Mouse (Mus musculus) neural tube, embryonic 12.5 days (tissue): Measurements from ENCODE around the gene Fam131c. TPM values are rescaled to one million over a fixed set of nuclear protein-coding genes. Genes with fewer than 3 reads are reported as not detected.
A peak's percentile ranks its signal among the peaks of the same experiment; 100 is the strongest.

ENCODE experiments used
- ATAC-seq: fragments of 200-750 bp; cut with Nextera tagmentation; 2 replicates; pipeline ENCODE4 v1.8.0; 2017; ENCODE audit warnings: low read depth, mild to moderate bottlenecking, moderate TSS enrichment, moderate library complexity; ENCODE audit not compliant: low FRiP score
- H3K27ac ChIP-seq: fragments of 300-500 bp; sonication (generic); 2 replicates; pipeline ENCODE4 v1.5.1; 2016
- H3K27me3 ChIP-seq: fragments of 300-500 bp; sonication (generic); replicated peaks from 2 replicates; pipeline ENCODE4 v1.6.1; 2016; ENCODE audit warnings: mild to moderate bottlenecking
- H3K36me3 ChIP-seq: fragments of 300-500 bp; sonication (generic); 2 replicates; pipeline ENCODE4 v1.6.1; 2016; ENCODE audit warnings: mild to moderate bottlenecking
- H3K4me1 ChIP-seq: fragments of 300-500 bp; sonication (generic); 2 replicates; pipeline ENCODE4 v1.6.1; 2016
- H3K4me2 ChIP-seq: fragments of 300-500 bp; sonication (generic); replicated peaks from 2 replicates; pipeline ENCODE4 v1.6.1; 2016; ENCODE audit warnings: mild to moderate bottlenecking
- H3K4me3 ChIP-seq: fragments of 300-500 bp; sonication (generic); 2 replicates; pipeline ENCODE4 v1.5.1; 2016
- H3K9ac ChIP-seq: fragments of 300-500 bp; sonication (generic); 2 replicates; pipeline ENCODE4 v1.6.1; 2016; ENCODE audit warnings: mild to moderate bottlenecking
- H3K9me3 ChIP-seq: fragments of 300-500 bp; sonication (generic); 2 replicates; pipeline ENCODE4 v1.6.1; 2016; ENCODE audit warnings: mild to moderate bottlenecking
- WGBS: fragments of 180-500 bp; shearing (Covaris S2); methylation state at CpG from one replicate; pipeline ENCODE4 v1.1.7; 2016; 5-methylcytosine and 5-hydroxymethylcytosine counted together
- polyA plus RNA-seq: library from polyadenylated mRNA; unstranded; fragments of >200 nt; fragmentation: Nextera tagmentation; extraction: Ambion mirVana; gene quantifications from 2 replicates; pipeline ENCODE4 v1.2.1, GENCODE M21; 2016

Gene Fam131c
- polyA plus RNA-seq, 1 experiment from 2014 or later: 2.5 TPM

DNA sequence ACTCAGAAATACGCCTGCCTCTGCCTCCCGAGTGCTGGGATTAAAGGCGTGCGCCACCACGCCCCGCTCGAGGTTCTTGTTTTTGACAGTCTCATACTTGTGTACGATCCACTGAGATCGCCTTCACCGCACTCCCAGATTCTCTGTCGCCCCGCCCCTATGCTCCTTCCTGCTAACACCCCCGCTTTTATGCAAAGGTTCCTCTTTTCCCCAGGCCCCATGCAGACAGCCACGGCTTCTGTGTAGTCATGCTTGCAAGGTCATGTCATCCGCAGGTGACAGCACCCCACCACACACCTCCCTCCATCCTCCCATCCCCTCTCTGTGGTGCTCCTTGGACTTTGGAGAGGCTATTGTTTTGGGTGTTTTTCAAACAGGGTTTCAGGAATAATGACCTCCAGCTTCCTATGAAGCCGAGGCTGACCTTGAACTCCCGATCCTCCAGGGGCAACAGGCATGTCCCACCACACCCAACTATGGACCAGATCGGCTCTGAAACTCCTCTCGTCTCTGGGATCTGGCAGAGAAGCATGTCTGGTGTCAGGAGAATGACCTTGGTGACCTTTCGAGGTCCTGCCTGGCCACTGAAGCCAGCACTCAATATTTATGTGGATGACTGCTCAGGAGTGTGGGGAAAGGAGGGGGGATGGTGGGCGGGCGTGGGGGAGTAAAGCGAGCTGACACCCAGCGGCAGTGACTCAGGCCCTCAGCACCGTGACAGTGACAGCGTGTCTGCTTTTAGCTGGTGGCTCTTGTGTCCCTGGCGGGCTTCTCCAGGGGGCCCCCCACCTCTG lies 51.6 kb downstream of the Fam131c start:
- no peak overlapping the region for H3K4me3 ChIP-seq
- H3K27ac ChIP-seq: no peak overlapping the region
- no peak overlapping the region for H3K4me2 ChIP-seq
- H3K9ac ChIP-seq: no peak overlapping the region
- 69% methylated on average over 27 of the region's 27 CpGs for WGBS
- peaks cover 16% of the 10 kb centered on the region; the same call in 1 of the 2 replicates for H3K27me3 ChIP-seq
- H3K9me3 ChIP-seq: 0 out of 2 replicates have a peak, but pooled peaks cover 4% of the 10 kb centered on the region
- H3K4me1 ChIP-seq: no peaks in the 10 kb centered on the region
- ATAC-seq: no peak
- H3K36me3 ChIP-seq: no peaks in the 10 kb centered on the region

- WGBS: 60% methylated on average over 9 of the region's 9 CpGs
- H3K27ac ChIP-seq: no peak within 1 kb of the TSS
- no peaks in the 10 kb centered on the region for H3K36me3 ChIP-seq
- no peak within 1 kb of the TSS for H3K4me3 ChIP-seq
- H3K9me3 ChIP-seq: 0 out of 2 replicates have a peak, but pooled peaks cover 4% of the 10 kb centered on the region
- H3K27me3 ChIP-seq: peaks cover 23% of the 10 kb centered on the region
- H3K4me1 ChIP-seq: 0 out of 2 replicates have a peak, but pooled peaks cover 1% of the 10 kb centered on the region
- ATAC-seq: no peak
- no peak within 1 kb of the TSS for H3K9ac ChIP-seq
- no peak within 1 kb of the TSS for H3K4me2 ChIP-seq
Observed at GRCm38 (mm10) chr4:141420192-141420829, 52.3 kb downstream of the Fam131c start, which contains the start of gene Hspb7. TSS of gene Hspb7 (plus strand) at chr4:141420779.

GRCm38 (mm10) chr4:141420886-141421285 lies 52.9 kb downstream of the Fam131c start:
- H3K9me3 ChIP-seq: 0 out of 2 replicates have a peak, but pooled peaks cover 4% of the 10 kb centered on the region
- H3K36me3 ChIP-seq: no peaks in the 10 kb centered on the region
- H3K4me3 ChIP-seq: no peak overlapping the region
- peaks cover 7% of the 10 kb centered on the region; the same call in 1 of the 2 replicates for H3K4me1 ChIP-seq
- ATAC-seq: no peak
- no peak overlapping the region for H3K9ac ChIP-seq
- no peak overlapping the region for H3K27ac ChIP-seq
- no peak overlapping the region for H3K4me2 ChIP-seq
- 57% methylated on average over 9 of the region's 9 CpGs for WGBS
- H3K27me3 ChIP-seq: peaks cover 28% of the 10 kb centered on the region

GRCm38 (mm10) chr4:141421423-141421822 lies 53.4 kb downstream of the Fam131c start:
- ATAC-seq: no peak
- no peak overlapping the region for H3K4me3 ChIP-seq
- no peak overlapping the region for H3K9ac ChIP-seq
- WGBS: 65% methylated on average over 14 of the region's 14 CpGs
- H3K27ac ChIP-seq: no peak overlapping the region
- H3K27me3 ChIP-seq: peaks cover 34% of the 10 kb centered on the region
- peaks cover 10% of the 10 kb centered on the region; the same call in 1 of the 2 replicates for H3K4me1 ChIP-seq
- no peak overlapping the region for H3K4me2 ChIP-seq
- no peaks in the 10 kb centered on the region for H3K36me3 ChIP-seq
- 0 out of 2 replicates have a peak, but pooled peaks cover 4% of the 10 kb centered on the region for H3K9me3 ChIP-seq

GRCm38 (mm10) chr4:141422841-141423240 lies 54.8 kb downstream of the Fam131c start:
- H3K36me3 ChIP-seq: no peaks in the 10 kb centered on the region
- 85% methylated on average over 5 of the region's 5 CpGs for WGBS
- H3K9me3 ChIP-seq: no peaks in the 10 kb centered on the region
- H3K27me3 ChIP-seq: peaks cover 37% of the 10 kb centered on the region
- no peak overlapping the region for H3K9ac ChIP-seq
- H3K4me1 ChIP-seq: peaks cover 10% of the 10 kb centered on the region; the same call in 1 of the 2 replicates
- H3K27ac ChIP-seq: no peak overlapping the region
- H3K4me2 ChIP-seq: no peak overlapping the region
- no peak for ATAC-seq
- no peak overlapping the region for H3K4me3 ChIP-seq

DNA sequence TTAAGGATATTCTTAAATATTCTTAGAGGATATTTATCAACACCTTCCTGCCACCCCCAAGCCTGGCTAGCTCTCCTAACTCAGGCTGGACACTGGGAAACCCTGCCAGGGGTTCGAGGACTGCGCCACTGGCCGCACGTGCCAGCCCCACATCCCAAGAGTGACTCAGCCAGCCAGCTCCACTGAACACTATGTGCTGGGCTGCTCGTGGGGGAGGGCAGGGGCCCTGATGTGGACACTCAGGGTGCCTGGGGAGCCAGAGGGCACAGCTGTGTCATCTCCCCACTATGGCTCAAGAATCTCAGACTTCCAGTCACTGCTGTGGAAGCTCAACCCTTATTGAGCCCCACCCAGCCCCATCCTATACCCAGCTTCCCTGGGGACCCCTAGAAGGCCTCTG lies 55.3 kb downstream of the Fam131c start:
- no peak overlapping the region for H3K9ac ChIP-seq
- no peak overlapping the region for H3K27ac ChIP-seq
- H3K9me3 ChIP-seq: no peaks in the 10 kb centered on the region
- no peak overlapping the region for H3K4me3 ChIP-seq
- ATAC-seq: no peak
- H3K4me2 ChIP-seq: no peak overlapping the region
- 83% methylated on average over 5 of the region's 5 CpGs for WGBS
- peaks cover 37% of the 10 kb centered on the region for H3K27me3 ChIP-seq
- H3K36me3 ChIP-seq: no peaks in the 10 kb centered on the region
- peaks cover 10% of the 10 kb centered on the region; the same call in 1 of the 2 replicates for H3K4me1 ChIP-seq

DNA sequence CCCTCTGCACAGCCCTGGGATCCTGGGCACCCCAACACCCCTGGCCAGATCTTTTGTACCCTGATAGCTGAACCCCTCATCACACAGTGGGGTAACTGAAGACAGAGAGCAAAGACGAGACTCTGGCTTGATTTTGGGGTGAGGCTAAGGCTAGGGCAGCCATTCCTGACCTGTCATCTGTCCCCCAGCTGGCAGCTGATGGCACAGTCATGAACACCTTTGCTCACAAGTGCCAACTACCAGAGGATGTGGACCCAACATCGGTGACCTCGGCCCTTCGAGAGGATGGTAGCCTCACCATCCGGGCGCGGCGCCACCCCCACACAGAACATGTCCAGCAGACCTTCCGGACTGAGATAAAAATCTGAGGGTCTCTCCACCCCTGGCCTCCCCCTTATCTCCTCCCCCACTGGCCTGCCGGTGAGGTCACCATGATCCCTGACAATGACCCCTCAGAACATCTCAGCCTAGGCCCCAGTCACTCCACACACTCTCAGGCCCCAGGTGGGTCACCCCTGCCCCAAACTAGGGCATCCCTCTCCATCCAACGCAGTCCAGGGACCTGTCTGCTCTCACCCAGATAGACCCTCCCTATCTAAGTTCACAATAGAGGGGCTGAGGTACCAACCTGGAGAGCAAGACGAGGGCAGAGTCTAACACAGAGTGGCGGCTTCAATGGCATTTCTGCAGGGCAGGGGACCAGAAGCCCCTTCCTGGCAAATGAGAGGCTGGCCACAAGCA lies 55.8 kb downstream of the Fam131c start:
- WGBS: 89% methylated on average over 13 of the region's 13 CpGs
- ATAC-seq: no peak
- no peak overlapping the region for H3K4me2 ChIP-seq
- H3K36me3 ChIP-seq: no peaks in the 10 kb centered on the region
- H3K9me3 ChIP-seq: no peaks in the 10 kb centered on the region
- no peak overlapping the region for H3K27ac ChIP-seq
- no peak overlapping the region for H3K4me3 ChIP-seq
- H3K9ac ChIP-seq: no peak overlapping the region
- peaks cover 10% of the 10 kb centered on the region; the same call in 1 of the 2 replicates for H3K4me1 ChIP-seq
- peaks cover 37% of the 10 kb centered on the region for H3K27me3 ChIP-seq

- H3K27me3 ChIP-seq: peaks cover 37% of the 10 kb centered on the region
- peak overlapping the region; percentile 39 for H3K4me3 ChIP-seq
- peak overlapping the region; percentile 44 for H3K9ac ChIP-seq
- H3K36me3 ChIP-seq: no peaks in the 10 kb centered on the region
- no peaks in the 10 kb centered on the region for H3K9me3 ChIP-seq
- H3K27ac ChIP-seq: no peak overlapping the region
- peaks cover 10% of the 10 kb centered on the region; the same call in 1 of the 2 replicates for H3K4me1 ChIP-seq
- 5% methylated on average over 36 of the region's 36 CpGs for WGBS
- peak; percentile 76 for ATAC-seq
- H3K4me2 ChIP-seq: peak overlapping the region; percentile 64
Observed at GRCm38 (mm10) chr4:141425484-141426479, 57.8 kb downstream of the Fam131c start.

DNA sequence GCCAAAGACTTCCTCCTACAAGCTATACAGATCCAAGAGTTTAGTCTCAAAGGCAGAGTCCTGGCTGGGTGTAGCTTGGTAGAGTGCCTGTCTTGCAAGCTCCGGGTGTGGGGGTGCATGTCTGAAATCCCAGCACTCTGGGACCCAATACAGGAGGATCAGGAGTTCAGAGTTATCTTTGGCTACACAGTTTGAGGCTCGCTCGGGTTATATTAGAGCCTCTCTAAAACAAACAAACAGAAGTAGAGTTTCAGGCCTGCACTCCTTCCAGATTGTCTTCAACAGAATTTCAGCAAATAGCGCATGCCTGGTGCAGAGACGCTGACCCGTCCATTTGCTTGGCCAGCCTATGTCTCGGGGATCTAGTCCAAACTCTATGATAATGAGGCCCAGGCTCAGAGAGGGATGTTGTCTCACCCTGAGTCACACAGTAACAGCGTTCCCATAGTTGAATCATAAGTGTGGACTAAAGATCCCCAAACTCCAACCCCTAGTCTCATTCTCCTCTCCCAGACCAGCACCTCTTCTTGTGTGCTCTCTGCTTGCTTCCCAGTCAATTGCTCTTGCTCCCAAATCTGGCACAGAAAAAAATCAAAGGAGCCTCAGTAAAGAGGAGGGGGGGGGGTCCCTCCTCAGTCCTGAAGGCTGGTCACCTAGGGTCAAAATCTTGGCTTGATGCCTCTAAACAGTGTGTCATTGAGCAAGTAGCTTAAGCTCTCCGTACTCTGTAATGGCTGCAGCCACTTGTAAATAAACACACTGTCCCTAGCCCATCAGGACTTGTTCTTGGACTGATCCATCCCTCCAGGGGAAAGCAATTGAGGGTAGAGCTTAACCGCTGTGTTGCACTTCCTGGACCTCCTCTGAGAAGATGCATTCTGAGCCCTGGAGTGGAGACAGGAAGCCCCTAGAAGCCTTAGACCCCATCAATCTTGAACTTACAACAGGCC lies 59.1 kb downstream of the Fam131c start:
- Histone ChIP-seq H3K27me3 (peaks cover 35% of the 10 kb centered on the region), H3K4me2 (no peak overlapping the region), H3K27ac (no peak overlapping the region), H3K9me3 (no peaks in the 10 kb centered on the region), H3K4me1 (peaks cover 10% of the 10 kb centered on the region; the same call in 1 of the 2 replicates), H3K4me3 (no peak overlapping the region), H3K36me3 (no peaks in the 10 kb centered on the region), H3K9ac (no peak overlapping the region)
- 84% methylated on average over 10 of the region's 10 CpGs for WGBS
- ATAC-seq: no peak

GRCm38 (mm10) chr4:141427921-141428320 lies 59.9 kb downstream of the Fam131c start:
- Histone ChIP-seq H3K9me3 (no peaks in the 10 kb centered on the region), H3K27me3 (peaks cover 35% of the 10 kb centered on the region), H3K4me2 (no peak overlapping the region), H3K36me3 (no peaks in the 10 kb centered on the region), H3K9ac (no peak overlapping the region), H3K4me3 (no peak overlapping the region), H3K27ac (no peak overlapping the region), H3K4me1 (peaks cover 10% of the 10 kb centered on the region; the same call in 1 of the 2 replicates)
- WGBS: 86% methylated on average over 13 of the region's 13 CpGs
- ATAC-seq: no peak
